Mouse (Mus musculus): Measurements from ENCODE around the gene Taldo1.
A peak's percentile ranks its signal among the peaks of the same experiment; 100 is the strongest.

Taldo1 gene

DNA sequence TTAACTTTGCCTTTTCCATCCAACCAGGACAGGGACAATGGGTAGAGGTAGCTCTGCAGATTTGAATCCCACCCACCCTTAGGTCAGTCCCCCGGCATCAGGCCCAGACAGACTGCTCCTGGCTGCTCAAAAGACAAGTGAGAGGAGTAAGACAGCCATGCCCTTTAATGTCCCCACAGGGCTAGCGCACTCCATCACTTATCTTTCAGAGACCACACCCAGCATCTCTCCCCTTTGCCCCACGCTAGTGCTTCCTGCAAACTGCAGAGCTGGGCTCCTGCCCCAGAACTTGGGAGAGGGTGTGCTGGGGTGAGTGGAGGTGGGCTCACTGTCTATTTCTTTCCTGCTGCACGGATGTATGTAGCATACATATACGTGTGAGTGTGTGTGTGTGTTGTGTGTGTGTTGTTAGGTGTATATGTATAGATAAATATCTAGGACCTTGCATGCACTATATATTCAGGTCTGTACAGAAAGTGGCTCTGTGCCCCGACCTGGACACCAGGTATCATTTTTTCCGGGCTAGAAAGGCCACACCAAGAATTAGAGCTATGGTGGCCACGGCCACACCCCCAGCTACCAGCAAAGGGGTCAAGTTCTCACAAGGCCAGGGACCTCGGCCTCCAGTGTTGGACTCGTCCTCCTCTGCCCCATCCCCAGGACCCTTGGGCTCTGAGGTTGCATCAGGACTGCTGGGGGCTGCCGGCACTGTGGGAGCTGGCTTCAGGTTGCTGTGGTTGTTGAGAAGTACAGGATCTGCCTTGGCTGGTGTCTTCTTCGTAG is 35.1 kb downstream of the Taldo1 start:
- no peak for DNase-seq

DNA sequence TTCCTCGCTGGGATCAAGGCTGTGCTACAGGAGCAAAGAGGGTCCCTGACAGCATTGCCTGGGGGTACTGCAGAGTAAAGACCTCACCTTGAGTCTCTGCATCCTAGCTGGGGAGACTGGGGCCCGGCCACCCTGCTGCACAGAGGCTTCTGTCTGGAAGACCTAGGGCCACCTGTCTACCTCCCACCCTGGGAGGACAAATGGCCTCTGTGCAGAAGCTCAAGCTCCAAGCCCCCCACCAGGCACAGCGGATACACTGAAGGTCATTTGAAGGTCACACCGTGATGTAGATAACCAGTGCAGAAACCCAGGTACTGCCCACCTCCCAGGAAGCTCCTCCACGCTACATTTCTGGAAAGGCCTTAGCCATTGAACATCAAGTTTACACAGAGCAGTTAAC is 36.7 kb downstream of the Taldo1 start:
- no peak for DNase-seq

- DNase-seq = peak; percentile 94
Observed at GRCm38 (mm10) chr7:141429310-141429709, 37.3 kb downstream of the Taldo1 start, which contains the start of gene Cend1. Gene Cend1, minus strand, starts transcription at chr7:141429491.

DNA sequence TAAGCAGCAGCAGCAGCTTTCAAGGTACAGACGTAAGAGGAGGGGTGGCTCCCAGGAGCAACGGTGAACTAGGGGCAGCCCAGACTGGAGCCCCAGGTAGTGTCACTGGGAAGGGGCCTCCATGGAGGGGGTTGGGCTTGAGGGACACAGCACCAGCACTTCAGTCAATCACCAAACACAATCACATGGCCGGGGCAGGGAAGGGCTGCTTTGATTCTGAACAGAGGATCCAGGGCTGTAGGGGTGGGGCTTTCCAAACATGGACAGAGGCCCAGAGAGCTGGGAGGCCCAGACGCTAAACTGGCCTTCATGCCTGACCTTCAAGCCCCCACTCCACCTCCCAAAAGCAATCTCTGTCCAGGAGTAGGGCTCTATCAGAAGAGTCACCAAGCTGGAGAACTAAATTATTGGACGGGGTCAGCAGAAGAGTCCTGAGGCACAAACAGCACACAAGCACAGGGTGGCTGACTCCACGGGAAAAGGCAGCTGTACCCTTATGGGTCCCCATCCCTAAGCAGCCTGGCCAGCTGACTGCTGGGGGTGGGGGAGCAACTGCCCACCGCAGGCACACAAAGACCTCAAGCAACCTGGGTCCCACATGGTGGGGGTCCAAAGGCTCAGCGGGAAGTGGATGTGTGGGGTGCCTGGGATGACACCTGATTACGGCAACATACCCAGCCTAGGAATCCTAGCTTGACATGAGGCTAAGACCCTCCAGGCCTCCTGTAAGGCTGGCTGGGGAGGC is 38.0 kb downstream of the Taldo1 start:
- DNase-seq = no peak

DNA sequence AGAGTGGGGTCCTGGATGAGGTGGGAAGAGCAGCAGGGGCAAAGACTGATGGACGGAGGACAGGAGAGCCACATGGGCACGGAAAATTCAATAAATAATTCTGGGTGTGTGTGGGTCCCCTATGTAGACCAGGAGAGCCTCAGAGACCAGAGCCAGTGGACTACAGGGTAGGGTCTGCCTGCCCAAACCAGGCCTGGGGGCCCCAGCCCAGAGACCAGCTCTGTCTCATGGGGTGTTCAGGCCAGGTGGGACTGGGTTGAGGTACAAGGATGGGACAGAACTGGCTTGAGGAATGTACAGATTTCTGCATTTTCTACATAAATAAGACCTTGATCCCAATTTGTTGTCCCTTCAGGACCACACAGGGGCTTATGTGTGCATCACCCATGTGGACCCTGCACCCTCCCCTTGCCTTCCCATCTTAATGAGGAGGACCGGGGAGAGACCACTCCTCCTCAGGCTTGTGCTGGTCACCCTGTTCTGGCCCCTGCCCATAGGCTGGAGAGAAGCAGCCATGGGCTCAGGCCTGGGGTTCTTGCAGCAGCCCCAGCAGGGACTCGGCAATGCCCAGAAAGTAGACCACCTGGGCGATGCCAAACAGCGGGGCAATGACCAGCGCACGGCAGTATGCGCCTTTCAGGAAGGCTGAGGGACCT is 38.7 kb downstream of the Taldo1 start:
- no peak for DNase-seq

GRCm38 (mm10) chr7:141431434-141432185 is 39.6 kb downstream of the Taldo1 start:
- no peak for DNase-seq

GRCm38 (mm10) chr7:141432186-141432611 is 40.2 kb downstream of the Taldo1 start:
- DNase-seq = no peak

- DNase-seq = no peak
Observed at GRCm38 (mm10) chr7:141432741-141433516, 40.9 kb downstream of the Taldo1 start.

GRCm38 (mm10) chr7:141433517-141434400 is 41.8 kb downstream of the Taldo1 start:
- DNase-seq = no peak

DNA sequence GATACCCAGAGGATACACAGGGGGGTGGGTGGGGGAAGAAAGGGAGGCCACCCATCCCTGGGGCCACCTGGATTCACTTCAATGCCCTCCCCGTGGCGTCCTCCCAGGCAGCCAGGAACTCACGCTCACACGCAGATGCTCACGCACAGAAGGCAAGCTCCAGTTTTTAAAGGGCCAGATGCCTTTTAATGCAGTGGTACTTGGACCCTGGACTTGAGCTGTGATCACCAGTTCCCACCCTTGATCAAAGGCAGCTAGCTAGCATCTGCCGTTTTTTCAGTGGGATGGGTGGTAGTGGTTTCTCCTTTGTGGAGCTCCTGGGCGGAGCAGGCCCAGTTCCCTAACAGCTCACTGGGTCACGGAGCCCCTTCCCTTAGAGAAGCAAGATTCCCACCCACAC is 42.5 kb downstream of the Taldo1 start:
- no peak for DNase-seq

DNA sequence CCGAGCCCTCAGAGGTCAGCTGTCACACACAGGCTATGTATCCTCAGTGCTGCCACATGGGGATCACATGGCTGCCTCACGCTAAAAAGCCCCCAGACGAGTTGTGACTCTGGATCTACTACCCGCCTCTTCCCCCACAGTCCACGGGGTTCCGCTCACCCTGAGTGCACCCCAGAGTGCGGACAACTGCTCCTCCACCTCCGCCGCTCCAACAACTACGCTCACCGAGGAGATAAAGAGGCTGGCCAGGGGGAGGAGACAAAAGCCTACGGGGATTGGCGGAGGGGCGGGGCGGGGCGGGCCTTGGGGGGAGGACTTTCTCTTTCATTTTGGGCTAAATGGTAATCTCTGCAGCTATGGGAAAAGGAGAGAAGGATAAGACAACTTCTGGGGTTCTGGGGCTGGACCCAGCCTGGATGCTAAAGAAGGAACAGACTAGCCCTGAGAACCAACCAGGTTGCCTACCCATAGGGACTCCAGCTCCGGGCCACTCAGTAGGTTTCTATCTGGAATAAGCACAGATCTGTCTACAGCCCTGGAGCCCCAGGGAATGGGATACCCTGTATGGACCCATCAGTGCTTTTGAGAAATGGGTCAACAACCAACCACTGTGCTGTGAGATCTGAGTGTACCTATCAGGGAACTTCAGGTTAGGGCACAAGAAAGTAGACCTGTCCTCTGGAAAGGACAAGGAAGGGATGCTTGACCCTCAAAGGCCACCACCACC is 43.3 kb downstream of the Taldo1 start:
- no peak for DNase-seq

- DNase-seq = no peak
Observed at GRCm38 (mm10) chr7:141435856-141436522, 44.0 kb downstream of the Taldo1 start.

DNA sequence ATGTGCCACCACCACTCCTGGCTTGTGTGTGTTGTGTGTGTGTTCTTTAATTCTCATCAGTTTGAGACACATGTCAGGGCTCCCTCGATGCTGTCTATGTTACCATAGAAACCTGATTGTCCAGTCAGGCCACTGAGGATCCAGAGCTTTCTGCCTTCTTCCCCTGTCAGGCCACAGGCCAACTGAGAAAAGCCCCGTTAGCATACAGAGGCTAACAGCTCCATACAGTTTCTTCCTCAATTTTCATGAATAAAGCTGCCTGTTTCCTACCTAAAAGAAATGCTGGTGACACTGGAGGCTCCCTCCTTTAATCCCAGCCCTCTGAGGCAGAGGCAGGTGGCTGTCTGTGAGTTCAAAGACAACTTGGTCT is 44.5 kb downstream of the Taldo1 start:
- no peak for DNase-seq

- peak; percentile 82 for DNase-seq
Observed at GRCm38 (mm10) chr7:141437178-141438120, 45.5 kb downstream of the Taldo1 start, which contains the start of gene Slc25a22. Gene Slc25a22, minus strand, starts transcription at chr7:141437892.

GRCm38 (mm10) chr7:141438201-141438968 is 46.4 kb downstream of the Taldo1 start:
- DNase-seq = no peak

DNA sequence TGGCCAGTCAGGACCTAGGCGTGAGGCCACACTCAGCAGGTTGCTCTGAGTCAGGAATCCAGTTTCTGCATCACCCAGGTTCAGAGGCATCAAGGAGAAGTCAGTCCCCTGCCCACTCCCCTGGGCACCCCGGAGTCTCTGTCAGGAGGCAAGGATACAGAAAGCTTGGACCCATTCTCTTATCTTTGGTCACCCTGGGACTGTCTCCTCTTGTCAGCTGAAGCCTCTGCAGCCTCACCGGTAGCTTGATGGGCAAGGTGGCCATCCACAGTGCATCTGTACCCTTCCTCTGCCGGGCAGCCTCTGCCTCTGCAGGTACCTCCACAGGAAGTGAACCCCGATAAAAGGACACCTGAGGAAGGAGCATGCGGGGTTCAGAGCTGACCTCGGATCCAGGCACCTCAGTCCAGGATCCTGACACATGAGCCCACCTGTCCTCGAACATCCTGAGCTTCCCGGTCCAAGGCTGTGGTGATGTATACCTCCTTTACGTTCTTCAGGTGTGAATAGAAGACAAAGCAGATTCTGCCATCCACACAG is 47.2 kb downstream of the Taldo1 start:
- no peak for DNase-seq

GRCm38 (mm10) chr7:141439811-141440210 is 47.8 kb downstream of the Taldo1 start:
- no peak for DNase-seq

Measured in layer of hippocampus, adult 9-11 months (tissue).